Mouse (Mus musculus) testis, postnatal 14 days (tissue): ENCODE measurements at regions not wholly inside any gene's neighbourhood (a gene's known extent, or its start where the extent isn't known, plus 50 kb on each side); places are given as distances from the start of the nearest gene placed in this dataset.

Experiments used
- DNase-seq: peaks from one replicate; pipeline ENCODE4 v3.0.0; 2021; ENCODE audit warnings: low spot score

DNA sequence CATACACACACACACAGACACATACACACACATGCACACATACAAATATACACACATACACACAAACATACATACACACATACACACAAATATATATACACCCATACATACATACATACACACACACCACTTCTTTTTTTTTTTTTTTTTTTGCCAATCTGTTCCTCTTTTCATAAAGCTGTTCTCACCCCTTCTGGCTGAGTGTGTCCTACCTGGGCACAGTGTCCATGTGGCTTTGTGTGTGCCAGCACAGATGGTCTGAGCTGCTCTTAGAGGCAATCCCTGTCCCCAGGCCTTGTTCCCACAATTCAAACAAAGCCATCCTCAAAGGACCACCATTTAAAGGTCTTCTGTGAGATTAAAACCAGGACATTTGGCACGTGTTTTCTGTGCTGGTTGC lies 127.6 kb upstream of the Prep start:
- DNase-seq: no peak

DNA sequence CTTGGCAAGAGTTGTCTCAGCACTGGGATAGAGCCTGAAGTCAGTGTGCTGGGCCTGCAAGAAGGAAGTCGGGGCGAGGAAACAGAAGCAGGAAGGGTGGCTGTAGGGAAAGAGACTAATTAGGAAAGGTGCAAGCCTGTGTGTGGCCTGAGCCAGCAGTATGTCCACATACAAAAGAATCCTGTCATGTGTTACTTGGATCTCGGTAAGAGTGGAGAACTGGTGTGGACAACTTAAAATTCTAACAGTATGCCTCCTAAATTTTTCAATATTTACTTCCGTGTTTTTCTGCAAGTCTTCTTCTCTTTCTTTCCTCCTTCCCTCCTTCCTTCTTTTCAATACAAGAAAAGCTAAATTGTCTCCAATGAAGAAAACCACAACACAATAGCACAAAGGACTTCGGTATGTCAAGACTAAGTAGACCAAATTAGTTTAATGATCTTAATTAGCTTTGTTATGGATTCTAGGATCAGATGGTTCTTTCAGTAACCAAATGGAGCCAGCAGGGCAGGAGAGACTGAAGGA lies 130.0 kb upstream of the Prep start:
- DNase-seq: no peak

- DNase-seq: no peak
Observed at GRCm38 (mm10) chr10:44930796-44931195, 136.2 kb upstream of the Prep start.

DNA sequence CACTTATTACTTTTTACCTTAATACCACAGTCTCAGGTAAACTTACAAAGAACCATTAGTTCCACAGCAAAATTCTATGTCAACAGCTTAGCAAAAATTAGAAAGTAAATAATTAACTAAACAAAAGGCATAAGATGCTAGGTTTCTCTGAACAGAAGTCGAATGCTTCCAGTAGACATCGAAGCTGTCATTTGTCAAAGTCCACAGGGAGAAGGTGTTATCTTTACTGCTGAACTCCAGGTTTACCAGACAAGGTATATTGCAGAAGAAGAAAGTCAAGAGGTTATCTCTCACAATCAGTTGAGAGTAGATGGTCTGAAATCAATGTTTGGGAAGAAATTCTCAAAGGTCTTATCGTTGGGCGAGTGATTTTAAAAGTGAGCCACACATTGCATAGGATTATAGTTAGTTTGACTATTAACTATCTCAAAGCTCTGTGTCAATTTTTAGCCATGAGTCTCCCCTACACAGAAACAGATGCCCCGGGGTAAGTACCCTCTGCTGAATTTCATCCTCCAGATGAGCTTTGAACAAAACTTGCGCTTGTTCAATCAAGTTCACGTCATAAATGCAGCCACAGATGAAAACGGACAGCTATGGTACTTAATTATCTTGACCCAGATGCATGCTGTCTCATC lies 153.1 kb upstream of the Prep start:
- DNase-seq: no peak

DNA sequence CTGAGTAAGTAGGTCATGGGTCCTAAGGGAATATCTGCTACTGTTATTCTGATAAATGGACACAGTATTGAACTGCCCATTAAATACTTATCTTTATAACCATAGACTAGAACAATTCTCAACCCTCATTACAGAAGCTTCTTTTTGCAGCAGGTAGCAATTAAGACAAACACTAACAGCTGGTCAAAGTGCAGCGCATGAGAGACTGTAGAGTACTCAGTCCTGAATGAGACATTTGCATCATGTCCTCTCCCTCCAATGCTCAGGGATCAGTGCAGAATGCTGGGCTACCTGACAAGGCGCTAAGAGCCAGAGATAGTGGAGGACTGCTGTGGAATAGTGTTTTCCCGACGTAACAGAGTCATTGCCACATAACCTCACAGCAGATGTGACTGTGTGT lies 162.5 kb upstream of the Prep start:
- DNase-seq: no peak

DNA sequence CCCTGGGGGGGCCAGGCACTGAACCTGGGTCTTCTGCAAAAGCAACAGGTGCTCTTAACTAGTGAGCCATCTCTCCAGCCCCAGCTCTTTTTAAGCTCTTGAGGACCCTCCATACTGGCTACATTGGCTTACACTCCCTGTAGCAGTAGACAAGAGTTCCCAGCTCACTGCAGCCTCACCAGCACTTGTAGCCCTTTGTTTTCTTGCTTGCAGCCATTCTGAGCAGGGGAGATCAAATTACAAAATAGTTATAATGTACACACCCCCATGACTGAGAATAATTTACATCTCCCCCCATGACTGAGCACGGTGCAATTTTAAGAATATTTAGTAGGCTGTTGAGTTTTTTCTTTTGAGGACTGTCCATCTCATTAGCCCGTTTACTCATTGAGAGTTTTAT lies 165.8 kb upstream of the Prep start:
- DNase-seq: no peak

DNA sequence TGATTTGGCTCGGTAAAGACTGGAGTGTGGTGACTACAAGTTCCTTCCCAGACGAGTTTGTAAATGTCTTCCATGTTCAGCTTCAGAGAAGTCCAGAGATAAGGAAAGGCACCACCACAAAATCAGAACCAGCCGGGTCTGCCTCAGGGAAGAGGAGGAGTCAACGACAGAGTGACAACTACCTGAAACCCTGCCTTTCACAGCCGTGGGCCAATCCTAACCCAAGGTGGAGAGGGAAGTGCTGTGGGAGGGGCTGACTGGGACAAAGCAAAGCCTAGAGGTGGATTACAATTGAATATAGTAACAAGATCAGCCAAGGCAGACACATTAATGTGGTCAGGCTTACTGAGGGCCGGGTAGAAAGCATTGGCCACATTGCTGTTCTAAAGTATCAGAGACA lies 174.9 kb upstream of the Prep start:
- no peak for DNase-seq

- no peak for DNase-seq
Observed at GRCm38 (mm10) chr10:44887081-44887683, 179.8 kb upstream of the Prep start.

DNA sequence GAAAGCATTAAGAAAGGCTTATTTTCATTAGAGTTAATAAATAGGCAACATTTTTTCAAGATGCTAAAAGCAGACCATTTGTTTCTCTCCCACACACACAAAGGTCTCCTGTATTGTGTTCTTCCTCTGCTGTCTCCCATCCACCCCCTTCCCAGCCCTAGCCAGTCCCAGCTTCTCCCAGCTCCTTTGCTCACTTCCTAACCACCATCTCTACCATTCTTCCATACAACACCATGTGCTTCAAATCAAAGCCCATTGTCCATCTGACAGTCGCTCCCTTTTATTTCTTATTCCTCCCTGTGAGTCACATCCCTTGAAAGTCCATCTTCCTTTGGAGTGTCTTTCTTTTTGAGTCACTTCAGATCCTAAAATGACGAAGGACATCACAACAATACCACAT lies 185.0 kb upstream of the Prep start:
- DNase-seq: no peak

- no peak for DNase-seq
Observed at GRCm38 (mm10) chr10:44877076-44877663, 189.8 kb upstream of the Prep start.

- DNase-seq: no peak
Observed at GRCm38 (mm10) chr10:44873642-44874285, 193.2 kb upstream of the Prep start.

- no peak for DNase-seq
Observed at GRCm38 (mm10) chr10:44864191-44864747, 202.7 kb upstream of the Prep start.

DNA sequence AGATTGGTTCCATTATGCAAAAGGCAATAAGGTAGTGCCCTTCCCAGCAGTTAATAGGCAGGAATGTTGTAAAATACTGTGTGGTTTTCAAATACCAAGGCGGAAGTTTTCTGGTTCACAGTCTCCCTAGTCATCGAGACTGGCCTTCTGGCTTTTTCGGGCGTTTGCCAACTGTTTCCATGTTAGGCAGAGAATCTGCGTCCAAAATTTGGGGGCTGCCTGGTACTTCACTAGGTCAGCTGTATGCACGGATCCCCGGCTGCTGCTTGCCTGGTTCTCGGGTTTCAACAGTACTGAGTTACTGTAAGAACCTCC lies 204.7 kb upstream of the Prep start:
- DNase-seq: no peak

GRCm38 (mm10) chr10:44861671-44862359 lies 205.2 kb upstream of the Prep start:
- no peak for DNase-seq

DNA sequence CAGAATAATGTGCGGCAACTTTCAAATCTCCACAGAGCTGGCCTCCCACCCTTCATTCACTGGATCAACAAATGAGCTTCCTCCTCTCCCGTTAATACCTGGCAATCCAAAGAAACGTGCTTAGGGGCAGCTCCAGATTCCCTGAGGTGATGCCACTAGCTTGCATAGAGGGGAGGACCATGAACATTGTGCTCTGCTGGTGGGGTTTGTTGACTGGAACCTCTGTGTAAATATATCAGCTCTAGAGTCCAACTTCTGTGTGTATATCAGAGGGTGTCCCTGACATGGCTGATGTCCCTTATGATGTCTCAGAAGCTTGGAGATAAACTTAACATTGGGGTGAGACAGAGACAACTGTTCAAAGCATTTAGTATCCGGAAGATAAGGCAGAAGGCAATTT lies 209.6 kb upstream of the Prep start:
- DNase-seq: no peak

- no peak for DNase-seq
Observed at GRCm38 (mm10) chr10:44854109-44854508, 212.9 kb upstream of the Prep start.

GRCm38 (mm10) chr10:44849016-44849415 lies 218.0 kb upstream of the Prep start:
- DNase-seq: no peak

DNA sequence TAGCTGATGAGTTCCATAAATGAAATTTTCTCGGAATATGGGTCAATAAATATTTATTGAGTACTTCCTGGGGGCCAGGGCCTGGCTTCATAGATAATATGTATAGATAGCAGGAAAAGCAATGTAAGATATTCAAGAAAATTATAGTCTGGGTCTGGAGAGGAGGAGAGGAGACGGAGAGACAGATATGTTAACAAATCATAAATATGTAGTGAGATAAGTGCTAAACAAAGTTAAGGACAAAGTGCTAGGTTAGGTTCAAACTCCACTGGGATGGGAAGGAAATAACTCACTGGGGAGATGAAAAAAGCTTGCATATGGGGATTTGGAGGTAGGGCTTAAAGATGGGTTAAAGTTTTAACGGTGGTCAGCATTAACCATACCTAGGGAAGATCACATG lies 220.2 kb upstream of the Prep start:
- no peak for DNase-seq

GRCm38 (mm10) chr10:44846149-44846548 lies 220.9 kb upstream of the Prep start:
- no peak for DNase-seq

DNA sequence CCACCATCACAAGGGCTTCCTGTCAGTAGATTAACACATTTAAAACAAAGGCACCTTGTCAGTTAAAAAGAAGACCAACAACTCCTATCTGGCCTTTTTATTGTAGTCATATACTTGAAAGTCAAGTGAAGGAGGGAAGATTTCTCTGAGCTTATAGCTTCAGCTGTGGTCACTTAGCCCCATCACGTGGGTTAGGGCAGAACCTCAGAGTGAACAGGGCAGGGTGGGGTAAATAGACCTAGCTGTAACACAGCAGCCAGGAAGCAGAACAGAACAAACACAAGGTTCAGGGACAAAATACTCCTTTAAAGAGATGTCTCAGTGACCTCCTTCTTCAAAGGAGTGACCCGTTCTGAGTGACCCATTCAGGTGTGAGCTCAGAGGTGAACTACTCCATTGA lies 226.6 kb upstream of the Prep start:
- DNase-seq: no peak

GRCm38 (mm10) chr10:44832455-44832854 lies 234.5 kb upstream of the Prep start:
- DNase-seq: no peak

DNA sequence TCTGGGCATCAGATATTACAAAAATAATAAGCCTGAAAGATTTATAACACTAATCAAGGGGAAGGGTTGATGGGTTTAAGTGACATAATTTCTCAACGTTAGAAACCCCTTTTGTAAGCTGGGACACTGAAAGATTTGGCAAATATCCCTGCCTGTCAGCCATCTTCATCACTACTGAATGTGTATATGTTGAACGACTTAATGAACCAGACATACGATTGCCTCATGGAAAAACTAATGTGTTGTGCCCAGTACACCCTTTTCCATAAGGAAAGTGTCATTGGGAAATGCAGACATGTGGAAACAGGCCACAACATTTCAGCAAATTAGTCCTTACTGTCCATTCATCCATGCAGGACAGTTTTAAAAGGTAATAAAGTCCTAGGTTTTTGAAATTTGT lies 240.7 kb upstream of the Prep start:
- no peak for DNase-seq
